22 mouse cellular contexts compared by ENCODE assay signal in the genomic region with DNA sequence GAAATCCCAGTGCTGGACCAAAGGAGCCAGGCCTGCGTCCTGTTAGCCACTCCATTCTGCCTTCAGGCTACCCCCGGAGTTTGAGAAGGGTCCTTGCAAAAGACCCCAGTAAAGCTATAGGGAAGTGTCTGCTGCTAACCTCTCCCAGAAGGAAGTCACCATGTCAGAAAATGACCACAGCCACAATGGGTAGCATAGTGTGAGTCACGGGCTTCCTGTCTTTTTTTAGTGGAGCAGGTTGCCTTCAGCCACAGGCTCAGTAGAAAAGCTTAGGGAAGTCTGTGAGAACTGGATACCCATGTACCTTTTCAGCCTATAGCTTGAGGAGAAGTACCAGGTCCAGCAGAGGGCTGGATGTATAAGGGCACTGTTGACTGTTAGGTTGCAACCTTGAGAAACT.
DNase-seq lines count a peak whose midpoint lies in the region; ATAC-seq lines count a peak whose summit lies in the region.
"Had no signal": no experiment of that assay in that cellular context is flagged by ENCODE, and none has a peak within 500 bp of the region (broad histone marks: within the 10 kb centered on the region; RNA-seq: fewer than 3 reads in every experiment).

No protein-coding gene starts in this region.

- no peak for ATAC-seq in heart, embryonic 12.5 days (ENCODE audit: insufficient number of reproducible peaks, low FRiP score)
- no peak for ATAC-seq in midbrain, embryonic 11.5 days (ENCODE audit: low FRiP score)
- no peak for ATAC-seq in midbrain, embryonic 14.5 days (ENCODE audit: low FRiP score, low TSS enrichment)
- ATAC-seq in limb, embryonic 12.5 days (ENCODE audit: insufficient number of reproducible peaks, insufficient read depth, low FRiP score, low TSS enrichment, low read depth): no peak
- no peak for ATAC-seq in forebrain, embryonic 12.5 days (ENCODE audit: low FRiP score)
- ATAC-seq: hindbrain, embryonic 16.5 days; intestine, postnatal 0 days had no signal

- no peaks in the 10 kb centered on the region for H3K9me3 ChIP-seq in heart, embryonic 12.5 days (replicated peaks)
- no peaks in the 10 kb centered on the region for H3K9me3 ChIP-seq in midbrain, embryonic 11.5 days (ENCODE audit: control insufficient read depth, low read length)
- H3K9me3 ChIP-seq in midbrain, embryonic 14.5 days (ENCODE audit: control insufficient read depth, low read length): no peaks in the 10 kb centered on the region
- no peaks in the 10 kb centered on the region for H3K9me3 ChIP-seq in limb, embryonic 12.5 days
- no peaks in the 10 kb centered on the region for H3K9me3 ChIP-seq in forebrain, embryonic 12.5 days
- H3K9me3 ChIP-seq: embryonic facial prominence, embryonic 15.5 days; forebrain, embryonic 10.5 days; midbrain, embryonic 10.5 days; neural tube, embryonic 12.5 days had no signal

- H3K27me3 ChIP-seq in heart, embryonic 12.5 days (replicated peaks): no peaks in the 10 kb centered on the region
- H3K27me3 ChIP-seq in midbrain, embryonic 11.5 days (ENCODE audit: control insufficient read depth, insufficient read depth, low read length): no peaks in the 10 kb centered on the region
- no peaks in the 10 kb centered on the region for H3K27me3 ChIP-seq in midbrain, embryonic 14.5 days (ENCODE audit: control insufficient read depth, insufficient read depth, low read length)
- no peaks in the 10 kb centered on the region; the same call in 1 of the 2 replicates for H3K27me3 ChIP-seq in limb, embryonic 12.5 days
- peaks cover 87% of the 10 kb centered on the region for H3K27me3 ChIP-seq in forebrain, embryonic 12.5 days
- H3K27me3 ChIP-seq: embryonic facial prominence, embryonic 15.5 days; neural tube, embryonic 12.5 days had no signal

- H3K27ac ChIP-seq in heart, embryonic 12.5 days (ENCODE audit: poor library complexity, severe bottlenecking): peak overlapping the region; percentile 89
- H3K27ac ChIP-seq in midbrain, embryonic 11.5 days (ENCODE audit: low read depth, low read length): no peak overlapping the region
- H3K27ac ChIP-seq in midbrain, embryonic 14.5 days (replicated peaks; ENCODE audit: low read depth, low read length): no peak overlapping the region
- peak overlapping the region; percentile 59; the same call in 1 of the 2 replicates for H3K27ac ChIP-seq in limb, embryonic 12.5 days
- no peak overlapping the region for H3K27ac ChIP-seq in forebrain, embryonic 12.5 days
- H3K27ac ChIP-seq: embryonic facial prominence, embryonic 15.5 days; forebrain, embryonic 10.5 days; layer of hippocampus, adult 2 months; midbrain, embryonic 10.5 days; neural tube, embryonic 12.5 days; stomach, postnatal 0 days had no signal

- DNase-seq in heart, adult 11 months: no peak
- DNase-seq in midbrain, embryonic 11.5 days (ENCODE audit: low spot score, missing footprints): peak; percentile 73
- no peak for DNase-seq in midbrain, embryonic 14.5 days
- no peak for DNase-seq in right cerebral cortex, postnatal 36 days (ENCODE audit: low spot score in 2 of 2)
- DNase-seq: B cell, adult 2 months; cerebellum, adult 9-11 months; heart, postnatal 36 days; kidney, postnatal 14 days; layer of hippocampus, postnatal 36 days; lung, adult 18-20 months had no signal

- no peak overlapping the region for H3K9ac ChIP-seq in heart, embryonic 12.5 days
- H3K9ac ChIP-seq in midbrain, embryonic 11.5 days (ENCODE audit: low read length): no peak overlapping the region
- H3K9ac ChIP-seq in midbrain, embryonic 14.5 days (replicated peaks; ENCODE audit: low read length): no peak overlapping the region
- no peak overlapping the region for H3K9ac ChIP-seq in limb, embryonic 12.5 days (replicated peaks)
- H3K9ac ChIP-seq in forebrain, embryonic 12.5 days: no peak overlapping the region
- H3K9ac ChIP-seq: embryonic facial prominence, embryonic 15.5 days; neural tube, embryonic 12.5 days had no signal

- peak overlapping the region; percentile 36 for H3K4me2 ChIP-seq in heart, embryonic 12.5 days
- H3K4me2 ChIP-seq in midbrain, embryonic 11.5 days: no peak overlapping the region
- no peak overlapping the region for H3K4me2 ChIP-seq in midbrain, embryonic 14.5 days (ENCODE audit: low read length)
- no peak overlapping the region for H3K4me2 ChIP-seq in limb, embryonic 12.5 days
- no peak overlapping the region for H3K4me2 ChIP-seq in forebrain, embryonic 12.5 days
- H3K4me2 ChIP-seq: embryonic facial prominence, embryonic 15.5 days; liver, embryonic 11.5 days; neural tube, embryonic 12.5 days had no signal

- WGBS in heart, embryonic 12.5 days: 50% methylated on average over 3 of the region's 3 CpGs
- WGBS in midbrain, embryonic 11.5 days: 83% methylated on average over 3 of the region's 3 CpGs
- 92% methylated on average over 3 of the region's 3 CpGs for WGBS in midbrain, embryonic 14.5 days
- WGBS in limb, embryonic 12.5 days: 80% methylated on average over 3 of the region's 3 CpGs
- WGBS in forebrain, embryonic 12.5 days: 89% methylated on average over 3 of the region's 3 CpGs

- no peaks in the 10 kb centered on the region for H3K36me3 ChIP-seq in heart, embryonic 12.5 days
- no peaks in the 10 kb centered on the region for H3K36me3 ChIP-seq in midbrain, embryonic 11.5 days (ENCODE audit: control insufficient read depth, insufficient read depth, low read length)
- no peaks in the 10 kb centered on the region for H3K36me3 ChIP-seq in midbrain, embryonic 14.5 days (ENCODE audit: control insufficient read depth, insufficient read depth, low read length)
- no peaks in the 10 kb centered on the region for H3K36me3 ChIP-seq in limb, embryonic 12.5 days
- H3K36me3 ChIP-seq in forebrain, embryonic 12.5 days (replicated peaks): no peaks in the 10 kb centered on the region
- H3K36me3 ChIP-seq: embryonic facial prominence, embryonic 15.5 days; forebrain, embryonic 10.5 days; midbrain, embryonic 10.5 days; neural tube, embryonic 12.5 days had no signal

- peaks cover 55% of the 10 kb centered on the region for H3K4me1 ChIP-seq in heart, embryonic 12.5 days (replicated peaks)
- no peaks in the 10 kb centered on the region for H3K4me1 ChIP-seq in midbrain, embryonic 11.5 days (ENCODE audit: control insufficient read depth, insufficient read depth, low read length)
- H3K4me1 ChIP-seq in midbrain, embryonic 14.5 days (ENCODE audit: control insufficient read depth, insufficient read depth, low read length): no peaks in the 10 kb centered on the region
- peaks cover 25% of the 10 kb centered on the region for H3K4me1 ChIP-seq in limb, embryonic 12.5 days (replicated peaks)
- H3K4me1 ChIP-seq in forebrain, embryonic 12.5 days: no peaks in the 10 kb centered on the region
- H3K4me1 ChIP-seq: neural tube, embryonic 12.5 days had no signal

- H3K4me3 ChIP-seq in heart, embryonic 12.5 days: no peak overlapping the region
- H3K4me3 ChIP-seq in midbrain, embryonic 11.5 days (ENCODE audit: low read depth, low read length): no peak overlapping the region
- no peak overlapping the region for H3K4me3 ChIP-seq in midbrain, embryonic 14.5 days (replicated peaks; ENCODE audit: low read depth, low read length)
- no peak overlapping the region for H3K4me3 ChIP-seq in limb, embryonic 12.5 days (replicated peaks)
- H3K4me3 ChIP-seq in forebrain, embryonic 12.5 days (replicated peaks): no peak overlapping the region
- H3K4me3 ChIP-seq: embryonic facial prominence, embryonic 15.5 days; forebrain, embryonic 10.5 days; layer of hippocampus, adult 2 months; midbrain, embryonic 10.5 days; neural tube, embryonic 12.5 days had no signal

Comparison
In these comparisons a context has a peak if more than half of its experiments do, and no peak if none do; other contexts are left out.
1. H3K27ac ChIP-seq: peak in heart, embryonic 12.5 days (single experiment) and limb, embryonic 12.5 days (single experiment); none in midbrain, embryonic 11.5 days (single experiment), midbrain, embryonic 14.5 days (single experiment) and forebrain, embryonic 12.5 days (single experiment).